Mouse (Mus musculus) stomach, postnatal 0 days (tissue): Measurements from ENCODE around the gene Nfkb1. TPM values are rescaled to one million over a fixed set of nuclear protein-coding genes. Genes with fewer than 3 reads are reported as not detected.

Experiments used
- ATAC-seq: fragments of 200-750 bp; cut with Nextera tagmentation; 2 replicates; pipeline ENCODE4 v1.8.0; 2017; ENCODE audit not compliant: low FRiP score, low TSS enrichment
- DNase-seq: peaks from one replicate; pipeline ENCODE4 v3.0.0-alpha.2; 2016; ENCODE audit warnings: low spot score
- H3K27ac ChIP-seq: fragments of 300-500 bp; sonication (generic); replicated peaks from 2 replicates; pipeline ENCODE4 v1.5.1; 2014; ENCODE audit warnings: mild to moderate bottlenecking, control low read depth
- H3K27me3 ChIP-seq: fragments of 300-500 bp; sonication (generic); 2 replicates; pipeline ENCODE4 v1.6.1; 2014; ENCODE audit warnings: low read length; ENCODE audit not compliant: control insufficient read depth, insufficient read depth
- H3K36me3 ChIP-seq: fragments of 300-500 bp; sonication (generic); 2 replicates; pipeline ENCODE4 v1.6.1; 2014; ENCODE audit warnings: low read length, mixed read lengths; ENCODE audit not compliant: control insufficient read depth, insufficient read depth
- H3K4me1 ChIP-seq: fragments of 300-500 bp; sonication (generic); replicated peaks from 2 replicates; pipeline ENCODE4 v1.6.1; 2014; ENCODE audit warnings: antibody characterized with exemption; ENCODE audit not compliant: control insufficient read depth, insufficient read depth
- H3K4me2 ChIP-seq: fragments of 300-500 bp; sonication (generic); replicated peaks from 2 replicates; pipeline ENCODE4 v1.6.1; 2014; ENCODE audit warnings: low read depth, mild to moderate bottlenecking, control low read depth, moderate library complexity
- H3K4me3 ChIP-seq: fragments of 300-500 bp; sonication (generic); 2 replicates; pipeline ENCODE4 v1.5.1; 2014; ENCODE audit warnings: low read depth, low read length, control low read depth
- H3K9ac ChIP-seq: fragments of 300-500 bp; sonication (generic); 2 replicates; pipeline ENCODE4 v1.6.1; 2014; ENCODE audit warnings: mild to moderate bottlenecking, low read length, control low read depth, mixed read lengths
- H3K9me3 ChIP-seq: fragments of 300-500 bp; sonication (generic); 2 replicates; pipeline ENCODE4 v1.6.1; 2016; ENCODE audit warnings: low read length; ENCODE audit not compliant: control insufficient read depth
- CTCF ChIP-seq: IDR thresholded peaks from 2 replicates; pipeline ENCODE4 v1.5.1; 2016; ENCODE audit warnings: antibody characterized with exemption, low read depth, mild to moderate bottlenecking, moderate library complexity
- EP300 ChIP-seq: optimal IDR thresholded peaks from 2 replicates; pipeline ENCODE3; 2016; ENCODE audit warnings: antibody characterized with exemption
- WGBS: fragments of 180-500 bp; shearing (Covaris S2); extraction: QIAGEN DNeasy Blood & Tissue Kit; methylation state at CpG from one replicate; pipeline ENCODE4 v1.1.7; 2014; 5-methylcytosine and 5-hydroxymethylcytosine counted together
- polyA plus RNA-seq: library from polyadenylated mRNA; unstranded; fragments of >200 nt; fragmentation: Nextera tagmentation; extraction: Ambion mirVana; gene quantifications from 2 replicates; pipeline ENCODE4 v1.2.1, GENCODE M21; 2015

The Nfkb1 gene
- polyA plus RNA-seq, 1 experiment from 2014 or later = 13.7 TPM

DNA sequence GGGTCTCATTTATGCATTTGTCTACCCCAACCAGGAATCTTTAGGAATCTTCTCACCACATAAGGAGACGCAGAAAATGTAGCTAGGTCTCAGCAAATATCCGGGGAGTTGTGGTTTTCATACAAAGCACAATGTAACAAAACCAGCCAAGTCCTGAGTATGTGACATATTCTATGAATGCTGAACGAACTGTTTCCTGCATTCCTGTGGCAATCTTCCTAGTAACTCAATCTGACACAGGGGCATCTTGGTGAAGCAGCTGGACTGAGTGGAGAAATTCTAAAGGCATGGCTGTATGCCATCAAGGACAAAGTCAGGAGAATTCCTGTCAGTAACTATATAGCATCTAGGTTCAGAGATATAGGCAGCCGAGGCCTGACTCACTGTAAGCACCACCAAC is 20.5 kb downstream of the Nfkb1 start:
- no peak for DNase-seq
- Histone ChIP-seq H3K27ac (no peak overlapping the region), H3K36me3 (no peaks in the 10 kb centered on the region; the same call in 1 of the 2 replicates), H3K9me3 (no peaks in the 10 kb centered on the region), H3K4me1 (0 out of 2 replicates have a peak, but pooled peaks cover 4% of the 10 kb centered on the region), H3K4me3 (no peak overlapping the region), H3K4me2 (no peak overlapping the region), H3K9ac (no peak overlapping the region), H3K27me3 (no peaks in the 10 kb centered on the region)
- 59% methylated on average over 4 of the region's 4 CpGs for WGBS
- no peak for TF ChIP-seq EP300
- no peak for TF ChIP-seq CTCF
- ATAC-seq = no peak

DNA sequence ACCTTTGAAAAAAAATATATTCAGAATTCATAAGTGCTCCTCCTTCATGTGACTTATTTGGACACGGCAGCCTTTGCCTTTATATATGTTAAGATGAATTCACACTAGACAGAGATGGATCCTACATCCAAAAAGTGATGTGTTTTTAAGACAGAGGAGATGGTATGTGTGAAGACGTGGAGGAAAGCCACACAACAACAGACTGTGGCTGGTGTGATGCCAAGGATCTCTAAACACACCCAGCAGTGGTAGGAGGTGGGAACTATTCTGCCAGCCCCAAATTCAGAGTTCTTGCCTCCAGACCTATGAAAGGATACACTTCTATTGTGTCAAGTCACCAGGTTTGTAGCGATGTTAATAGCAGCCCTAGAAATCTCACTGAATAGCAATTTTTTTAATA is 24.3 kb downstream of the Nfkb1 start:
- Histone ChIP-seq H3K27ac (no peak overlapping the region), H3K4me3 (no peak overlapping the region), H3K9me3 (no peaks in the 10 kb centered on the region), H3K9ac (no peak overlapping the region), H3K36me3 (peaks cover 6% of the 10 kb centered on the region), H3K27me3 (no peaks in the 10 kb centered on the region), H3K4me2 (no peak overlapping the region), H3K4me1 (no peaks in the 10 kb centered on the region)
- ATAC-seq (no peak), DNase-seq (no peak)
- 81% methylated on average over 3 of the region's 3 CpGs for WGBS
- TF ChIP-seq EP300 (no peak), CTCF (no peak)

DNA sequence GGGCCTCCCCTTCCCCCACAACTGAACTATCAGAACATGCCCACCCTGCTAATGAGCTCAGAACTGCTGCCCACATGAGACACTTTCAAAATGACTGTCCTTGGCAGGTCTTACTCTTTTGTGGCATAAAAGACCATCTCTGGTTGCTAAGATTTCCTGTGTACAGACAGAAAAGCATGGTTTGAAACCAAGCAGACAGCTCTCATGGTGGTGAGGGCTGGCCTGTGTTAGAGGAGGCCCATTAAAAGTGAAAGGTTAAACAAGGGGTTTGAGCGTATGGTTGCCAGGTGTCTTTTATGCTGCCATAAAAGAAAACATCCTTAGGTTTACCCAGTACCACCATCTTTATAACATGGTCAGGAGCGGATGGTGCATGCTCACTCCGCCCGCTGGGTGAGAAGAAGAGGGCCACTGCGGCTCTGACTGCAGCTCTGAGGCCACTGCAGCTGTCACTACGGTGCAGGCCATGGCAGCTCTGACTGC is 25.5 kb downstream of the Nfkb1 start:
- Histone ChIP-seq H3K9me3 (no peaks in the 10 kb centered on the region), H3K27me3 (no peaks in the 10 kb centered on the region), H3K4me1 (no peaks in the 10 kb centered on the region), H3K36me3 (peaks cover 6% of the 10 kb centered on the region), H3K27ac (no peak overlapping the region), H3K4me3 (no peak overlapping the region), H3K4me2 (no peak overlapping the region), H3K9ac (no peak overlapping the region)
- TF ChIP-seq CTCF (no peak), EP300 (no peak)
- ATAC-seq = no peak
- no peak for DNase-seq
- 85% methylated on average over 6 of the region's 6 CpGs for WGBS

DNA sequence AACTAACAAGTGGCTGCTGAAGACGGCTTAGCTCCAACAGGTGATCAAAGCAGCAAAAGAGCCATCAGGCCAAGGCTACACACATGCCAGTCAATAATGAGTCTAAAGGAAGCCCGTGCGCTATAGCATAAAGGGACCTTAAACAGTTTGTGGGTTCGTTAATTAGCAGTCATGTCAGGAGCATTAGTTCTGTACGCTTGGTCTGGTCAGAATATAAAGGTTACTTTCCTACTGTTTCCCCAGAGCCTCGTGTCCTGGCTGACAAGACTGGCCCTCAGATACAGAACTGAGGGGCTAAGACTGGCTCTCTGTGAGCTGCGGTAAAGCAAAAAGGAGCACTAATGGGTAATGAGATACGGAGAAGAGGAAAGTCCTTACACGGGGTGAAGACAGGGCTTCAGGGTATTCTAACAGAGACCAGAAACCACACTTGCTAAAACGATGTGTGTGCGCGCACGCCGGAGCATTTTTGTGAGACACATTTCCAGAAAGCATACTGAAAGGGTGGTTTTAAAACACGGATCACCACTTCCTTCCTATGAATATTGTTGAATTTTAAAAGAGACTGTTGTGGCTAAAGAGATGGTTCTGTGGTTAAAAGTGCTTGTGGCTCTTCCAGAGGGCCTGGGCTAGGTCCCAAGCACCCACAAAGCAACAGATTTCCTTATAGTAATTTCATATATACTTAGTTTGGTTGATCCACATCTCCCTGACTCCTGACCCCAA is 29.0 kb downstream of the Nfkb1 start:
- Histone ChIP-seq H3K36me3 (peaks cover 12% of the 10 kb centered on the region), H3K27me3 (no peaks in the 10 kb centered on the region), H3K4me3 (no peak overlapping the region), H3K9me3 (no peaks in the 10 kb centered on the region), H3K9ac (no peak overlapping the region), H3K4me1 (no peaks in the 10 kb centered on the region), H3K27ac (no peak overlapping the region), H3K4me2 (no peak overlapping the region)
- ATAC-seq = no peak
- WGBS = 92% methylated on average over 15 of the region's 15 CpGs
- TF ChIP-seq EP300 (no peak), CTCF (no peak)
- DNase-seq = no peak

DNA sequence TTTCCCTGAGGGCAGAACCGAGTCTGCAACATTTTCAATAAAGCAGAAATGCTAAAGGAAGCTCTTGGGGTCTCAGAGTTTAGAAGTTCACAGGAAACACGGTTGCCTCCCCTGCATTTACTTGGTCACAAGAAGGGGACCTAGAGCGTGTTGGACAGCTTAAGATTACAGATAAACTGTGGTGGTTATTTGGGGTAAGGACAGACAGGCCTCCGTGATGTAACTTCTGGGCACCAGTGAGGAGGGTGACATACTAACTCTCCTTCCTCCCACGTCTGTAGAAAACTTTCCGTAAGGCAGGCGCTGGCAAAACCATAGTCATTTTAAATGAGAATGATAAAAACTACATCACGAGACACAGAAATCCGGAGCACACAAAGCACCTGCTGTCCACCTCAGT is 29.6 kb downstream of the Nfkb1 start:
- Histone ChIP-seq H3K36me3 (peaks cover 12% of the 10 kb centered on the region), H3K9me3 (no peaks in the 10 kb centered on the region), H3K4me3 (no peak overlapping the region), H3K4me2 (no peak overlapping the region), H3K4me1 (no peaks in the 10 kb centered on the region), H3K27me3 (no peaks in the 10 kb centered on the region), H3K27ac (no peak overlapping the region), H3K9ac (no peak overlapping the region)
- 88% methylated on average over 9 of the region's 9 CpGs for WGBS
- TF ChIP-seq EP300 (no peak), CTCF (no peak)
- no peak for DNase-seq
- ATAC-seq = no peak

DNA sequence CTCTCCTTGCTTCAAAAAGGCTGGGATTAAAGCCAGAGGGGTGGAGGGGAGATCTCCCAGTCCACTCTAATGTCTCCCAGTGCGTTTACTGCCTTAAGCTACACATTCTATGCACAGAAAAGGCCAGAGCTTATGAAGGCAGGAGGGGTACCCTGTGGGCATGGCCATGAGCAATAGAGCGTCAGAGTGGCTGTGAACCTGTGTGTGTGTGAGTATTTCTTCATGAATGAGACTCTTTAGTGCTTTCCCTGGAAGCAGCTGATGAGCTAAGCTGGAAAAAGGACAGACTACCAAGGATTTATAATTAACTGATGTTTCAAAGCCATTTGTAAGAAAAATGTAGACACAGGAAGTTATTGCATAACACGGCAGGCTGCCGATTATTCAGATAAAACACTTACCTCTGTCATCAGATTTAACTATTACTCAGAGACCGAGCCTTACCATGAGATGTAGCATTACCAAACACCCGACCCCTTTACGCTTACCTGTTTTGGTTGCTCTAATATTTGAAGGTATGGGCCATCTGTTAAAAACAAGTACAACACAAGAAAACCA is 32.7 kb downstream of the Nfkb1 start:
- Histone ChIP-seq H3K4me3 (no peak overlapping the region), H3K9me3 (no peaks in the 10 kb centered on the region), H3K27ac (no peak overlapping the region), H3K4me2 (no peak overlapping the region), H3K27me3 (no peaks in the 10 kb centered on the region), H3K4me1 (no peaks in the 10 kb centered on the region), H3K9ac (no peak overlapping the region), H3K36me3 (peaks cover 10% of the 10 kb centered on the region; the same call in 1 of the 2 replicates)
- ATAC-seq (no peak), DNase-seq (no peak)
- no peak for TF ChIP-seq CTCF
- no peak for TF ChIP-seq EP300
- 70% methylated on average over 7 of the region's 7 CpGs for WGBS
